Mouse (Mus musculus): ENCODE data around the gene Kifc3. TPM values are rescaled to one million over a fixed set of nuclear protein-coding genes. Genes with fewer than 3 reads are reported as not detected.

The Kifc3 gene
- total and polyA plus RNA-seq, 3 experiments, result 10.6 to 19.1 TPM; not detected in 1

GRCm38 (mm10) chr8:95221045-95221444, 18.4 kb upstream of the Kifc3 start:
- H3K36me3 ChIP-seq (ENCODE audit: control insufficient read depth in 1 of 2, insufficient read depth in 2 of 2, low read length in 2 of 2), result peaks cover 0 to 17% of the 10 kb centered on the region in 2 experiments; a peak in 2 of 4 replicates
- H3K4me3 ChIP-seq (ENCODE audit: control insufficient read depth in 1 of 2, insufficient read depth in 1 of 2, low read depth in 2 of 2, low read length in 2 of 2), result no peak overlapping the region
- no peak for DNase-seq (ENCODE audit: low read depth, low spot score)
- H3K4me1 ChIP-seq (ENCODE audit: control insufficient read depth in 1 of 2, insufficient read depth in 2 of 2, low read length in 2 of 2), result peaks cover 14 to 22% of the 10 kb centered on the region in 2 experiments; a peak in 3 of 4 replicates
- no peak overlapping the region for H3K27ac ChIP-seq (ENCODE audit: control insufficient read depth, low read depth, low read length)
- TF ChIP-seq KAT2A (conservative IDR thresholded peaks at IDR 0.05; ENCODE audit: low read depth, low read length), result no peak
- TF ChIP-seq SIN3A (IDR thresholded peaks at IDR 0.05; ENCODE audit: low read length), result no peak
- no peak for TF ChIP-seq CHD1 (IDR thresholded peaks at IDR 0.05; ENCODE audit: low read depth, low read length)
- TF ChIP-seq POLR2AphosphoS2 (IDR thresholded peaks at IDR 0.05; ENCODE audit: low read length), result no peak
- no peak for TF ChIP-seq MAX (IDR thresholded peaks at IDR 0.05; ENCODE audit: low read length)
- TF ChIP-seq E2F4 (IDR thresholded peaks at IDR 0.05; ENCODE audit: borderline replicate concordance, low read depth, low read length), result no peak
- TF ChIP-seq MEF2A (IDR thresholded peaks at IDR 0.05; ENCODE audit: extremely low read depth, insufficient replicate concordance, low read depth, low read length, poor library complexity, severe bottlenecking), result no peak
- no peak for TF ChIP-seq POLR2AphosphoS5 (IDR thresholded peaks at IDR 0.05; ENCODE audit: borderline replicate concordance, low read depth, low read length)
- TF ChIP-seq HCFC1 (IDR thresholded peaks at IDR 0.05; ENCODE audit: low read depth, low read length), result no peak
- H3K9me3 ChIP-seq (replicated peaks; ENCODE audit: insufficient read depth, low read length), result no peaks in the 10 kb centered on the region
- H3K27me3 ChIP-seq (ENCODE audit: control insufficient read depth in 1 of 2, insufficient read depth in 2 of 2, low read length in 2 of 2), result no peaks in the 10 kb centered on the region; a peak in 1 of 4 replicates
- H3K9ac ChIP-seq (ENCODE audit: control insufficient read depth, low read depth, low read length, poor library complexity, severe bottlenecking), result no peak overlapping the region
- no peaks in the 10 kb centered on the region for H3K79me2 ChIP-seq (ENCODE audit: control insufficient read depth, insufficient read depth, low read length, poor library complexity)

- Histone ChIP-seq H3K27me3 (ENCODE audit: control insufficient read depth in 1 of 2, insufficient read depth in 2 of 2, low read length in 2 of 2) (no peaks in the 10 kb centered on the region; a peak in 1 of 4 replicates), H3K36me3 (ENCODE audit: control insufficient read depth in 1 of 2, insufficient read depth in 2 of 2, low read length in 2 of 2) (peaks cover 0 to 15% of the 10 kb centered on the region in 2 experiments; a peak in 2 of 4 replicates), H3K9me3 (replicated peaks; ENCODE audit: insufficient read depth, low read length) (no peaks in the 10 kb centered on the region), H3K27ac (ENCODE audit: control insufficient read depth, low read depth, low read length) (no peak overlapping the region), H3K79me2 (ENCODE audit: control insufficient read depth, insufficient read depth, low read length, poor library complexity) (no peaks in the 10 kb centered on the region), H3K9ac (ENCODE audit: control insufficient read depth, low read depth, low read length, poor library complexity, severe bottlenecking) (no peak overlapping the region), H3K4me3 (ENCODE audit: control insufficient read depth in 1 of 2, insufficient read depth in 1 of 2, low read depth in 2 of 2, low read length in 2 of 2) (no peak overlapping the region), H3K4me1 (ENCODE audit: control insufficient read depth in 1 of 2, insufficient read depth in 2 of 2, low read length in 2 of 2) (peaks cover 10 to 18% of the 10 kb centered on the region in 2 experiments; a peak in 3 of 4 replicates)
- DNase-seq (ENCODE audit: low read depth, low spot score), result no peak
- TF ChIP-seq MXI1 (IDR thresholded peaks at IDR 0.05; ENCODE audit: low read depth, low read length), result no peak
- no peak for TF ChIP-seq ZMIZ1 (IDR thresholded peaks at IDR 0.05; ENCODE audit: low read depth, low read length)
- TF ChIP-seq CHD1 (IDR thresholded peaks at IDR 0.05; ENCODE audit: low read depth, low read length), result no peak
- TF ChIP-seq MYB (IDR thresholded peaks at IDR 0.05; ENCODE audit: low read depth, low read length), result no peak
- no peak for TF ChIP-seq MAX (IDR thresholded peaks at IDR 0.05; ENCODE audit: low read length)
- no peak for TF ChIP-seq TBP (IDR thresholded peaks at IDR 0.05; ENCODE audit: low read depth, low read length)
- TF ChIP-seq UBTF (IDR thresholded peaks at IDR 0.05; ENCODE audit: borderline replicate concordance, insufficient read depth, low read depth, low read length), result no peak
- TF ChIP-seq POLR2A (IDR thresholded peaks at IDR 0.05; ENCODE audit: control insufficient read depth in 1 of 2, insufficient read depth in 1 of 2, low read depth in 1 of 2, low read length in 2 of 2, poor library complexity in 1 of 2), result no peak
- TF ChIP-seq E2F4 (IDR thresholded peaks at IDR 0.05; ENCODE audit: borderline replicate concordance, low read depth, low read length), result no peak
- no peak for TF ChIP-seq BHLHE40 (IDR thresholded peaks at IDR 0.05; ENCODE audit: borderline replicate concordance, low read depth, low read length)
- TF ChIP-seq TCF12 (IDR thresholded peaks at IDR 0.05; ENCODE audit: low read depth, low read length), result no peak
- TF ChIP-seq USF1 (IDR thresholded peaks at IDR 0.05; ENCODE audit: low read depth, low read length), result no peak
- TF ChIP-seq ETS1 (IDR thresholded peaks at IDR 0.05; ENCODE audit: low read depth, low read length), result no peak
- no peak for TF ChIP-seq RAD21 (IDR thresholded peaks at IDR 0.05; ENCODE audit: low read depth, low read length)
- TF ChIP-seq MAFK (IDR thresholded peaks at IDR 0.05; ENCODE audit: borderline replicate concordance, low read depth, low read length), result no peak
- TF ChIP-seq CTCF (IDR thresholded peaks at IDR 0.05 in 2 of 3, conservative IDR thresholded peaks at IDR 0.05 in 1 of 3; ENCODE audit: control insufficient read depth in 1 of 3, insufficient read depth in 1 of 3, low read depth in 2 of 3, low read length in 3 of 3, poor library complexity in 1 of 3, severe bottlenecking in 1 of 3), result no peak
These were observed 18.0 kb upstream of the Kifc3 start for GRCm38 (mm10) chr8:95220571-95220998.

Measured in MEL (cell line).